Mouse (Mus musculus): ENCODE results near the gene Olfr57.
"Not testable (repeated sequence)": the region's sequence is repeated elsewhere in the genome, so short reads cannot be mapped to it uniquely, and the experiment has no call there.

The Olfr57 gene

DNA sequence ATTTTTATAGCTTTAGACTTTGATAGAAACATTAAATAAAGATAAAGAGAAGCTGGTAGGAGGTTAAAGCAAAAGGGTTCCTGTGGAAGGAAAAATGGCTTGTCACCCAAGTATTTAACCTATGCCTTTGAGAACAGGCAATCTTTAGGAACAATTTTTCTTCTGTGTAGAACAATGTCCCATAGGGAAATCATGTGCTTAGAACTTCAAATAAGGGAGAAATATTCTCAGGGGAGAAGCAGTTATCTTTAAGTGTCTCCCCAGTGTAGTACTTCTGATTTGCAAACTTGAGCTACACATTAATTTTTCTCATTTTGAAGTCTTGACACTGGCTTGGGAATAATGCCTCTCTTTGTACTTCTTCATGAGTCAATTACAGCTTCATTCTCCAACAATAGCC is at the start of gene Olfr57:
TSS of gene Olfr57 (plus strand) at position 301 of the 400 bp plus-strand sequence.
- DNase-seq (ENCODE audit: low read depth), result no peak

DNA sequence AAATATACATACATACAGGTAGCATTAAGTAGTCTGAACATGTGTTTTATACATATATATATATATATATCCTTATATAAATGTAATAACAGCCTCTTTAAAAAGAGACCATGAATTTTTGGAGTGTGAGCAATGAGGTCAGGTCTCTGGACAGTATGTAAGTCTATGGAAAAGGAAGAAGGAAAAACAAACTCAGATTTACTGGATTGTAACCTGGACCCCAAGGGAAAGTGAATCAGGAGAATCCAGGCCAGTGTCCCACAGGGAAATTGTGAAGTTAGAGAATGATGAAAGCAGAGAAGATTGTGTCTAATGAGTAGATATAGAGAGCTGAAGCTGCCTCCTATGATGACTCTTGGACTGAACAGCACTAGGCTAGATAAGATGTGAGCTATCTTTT is 47.8 kb upstream of the Olfr57 start, which contains the start of gene Olfr1352:
TSS of gene Olfr1352 (plus strand) at position 301 of the 400 bp plus-strand sequence.
- DNase-seq (ENCODE audit: low read depth), result no peak

DNA sequence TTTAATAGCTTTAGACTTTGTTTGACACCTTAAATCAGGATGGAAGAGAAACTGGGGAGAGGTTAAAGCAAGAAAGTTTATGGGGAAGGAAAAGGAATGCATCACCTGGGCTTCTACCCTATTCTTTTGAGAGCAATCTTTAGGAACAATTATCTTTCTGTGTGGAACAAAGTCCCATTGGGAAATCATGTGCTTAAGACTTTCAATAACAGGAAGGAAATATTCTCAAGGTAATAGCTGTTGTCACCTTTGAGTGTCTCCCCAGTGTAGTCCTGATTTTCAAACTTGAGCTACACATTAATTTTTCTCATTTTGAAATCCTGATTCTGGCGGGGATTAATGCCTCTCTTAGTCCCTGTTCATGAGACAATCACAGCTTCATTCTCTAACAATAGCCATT is 16.4 kb upstream of the Olfr57 start, which contains the start of gene Olfr1351:
TSS of gene Olfr1351 (plus strand) at position 301 of the 400 bp plus-strand sequence.
- no peak for DNase-seq (ENCODE audit: low read depth)

DNA sequence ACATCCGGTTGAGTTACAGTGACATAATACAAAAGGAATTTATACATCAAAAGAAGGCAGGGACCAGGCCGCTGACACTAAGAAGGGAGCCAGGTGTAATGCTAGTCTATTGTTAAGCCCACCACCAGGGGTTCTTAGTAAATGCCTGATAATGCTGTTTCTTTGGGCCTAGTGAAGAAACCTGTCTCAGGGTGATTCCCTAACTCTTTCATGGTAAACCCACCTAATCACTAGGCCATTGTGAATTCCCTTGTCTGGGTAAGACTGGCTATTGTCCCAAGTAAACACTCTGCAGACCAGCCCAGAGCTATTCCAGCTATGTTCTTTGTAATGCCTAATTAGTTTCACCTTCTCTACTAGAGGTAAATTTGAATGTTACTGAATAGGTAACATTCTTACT is 13.9 kb downstream of the Olfr57 start:
- not testable (repeated sequence) for DNase-seq (ENCODE audit: low read depth)

GRCm38 (mm10) chr10:79057370-79057769 is 28.8 kb downstream of the Olfr57 start:
- peak; percentile 7 for DNase-seq (ENCODE audit: low read depth)
